Mouse (Mus musculus) T-helper 17 cell (primary cell): ENCODE data around the gene Clcn1.

Source experiments
- in situ Hi-C, 2 experiments: fragments of 300-600 bp; cut with MboI, MseI; formaldehyde crosslinking; loops; 1 replicate in 1 of 2; 2 replicates in 1 of 2; pipeline ENCODE4 v1.15.1; 2025; ENCODE audit warnings: high pct_unique_total_duplicates in 2 of 2

Clcn1 gene

GRCm38 (mm10) chr6:42361041-42361895 lies 74.8 kb downstream of the Clcn1 start:
- in situ Hi-C loops, result loop anchor here (10.0 to 25.0 kb wide), 2 partner anchors 654 to 1924 kb away; partner anchors contain the start of genes E330009J07Rik (in 1 of the 2) and Wee2 (in 1 of the 2)

- in situ Hi-C loops, result loop anchor here (10.0 to 25.0 kb wide), 2 partner anchors 653 to 1925 kb away; partner anchors contain the start of genes E330009J07Rik (in 1 of the 2) and Wee2 (in 1 of the 2)
Observed at GRCm38 (mm10) chr6:42362074-42362473, 75.6 kb downstream of the Clcn1 start.

GRCm38 (mm10) chr6:42362497-42362896 lies 76.0 kb downstream of the Clcn1 start:
- in situ Hi-C loops, result loop anchor here (10.0 to 25.0 kb wide), 2 partner anchors 652 to 1925 kb away; partner anchors contain the start of genes E330009J07Rik (in 1 of the 2) and Wee2 (in 1 of the 2)

- in situ Hi-C loops, result loop anchor here (10.0 to 25.0 kb wide), 2 partner anchors 652 to 1926 kb away; partner anchors contain the start of genes E330009J07Rik (in 1 of the 2) and Wee2 (in 1 of the 2)
Observed at GRCm38 (mm10) chr6:42362974-42363373, 76.5 kb downstream of the Clcn1 start.

GRCm38 (mm10) chr6:42364066-42364465 lies 77.6 kb downstream of the Clcn1 start:
- in situ Hi-C loops, result loop anchor here (10.0 to 25.0 kb wide), 2 partner anchors 651 to 1927 kb away; partner anchors contain the start of genes E330009J07Rik (in 1 of the 2) and Wee2 (in 1 of the 2)

- in situ Hi-C loops, result loop anchor here (10.0 to 25.0 kb wide), 2 partner anchors 650 to 1927 kb away; partner anchors contain the start of genes E330009J07Rik (in 1 of the 2) and Wee2 (in 1 of the 2)
Observed at GRCm38 (mm10) chr6:42364607-42365006, 78.1 kb downstream of the Clcn1 start.

- in situ Hi-C loops, result loop anchor here (10.0 to 25.0 kb wide), 2 partner anchors 650 to 1928 kb away; partner anchors contain the start of genes E330009J07Rik (in 1 of the 2) and Wee2 (in 1 of the 2)
Observed at GRCm38 (mm10) chr6:42365215-42365614, 78.7 kb downstream of the Clcn1 start.
